Mouse (Mus musculus): ENCODE data around the gene Cpeb2. TPM values are rescaled to one million over a fixed set of nuclear protein-coding genes. Genes with fewer than 3 reads are reported as not detected.
A peak's percentile ranks its signal among the peaks of the same experiment; 100 is the strongest.

Cpeb2 gene
- polyA plus RNA-seq, 1 experiment from 2014 or later, result 7.7 TPM

DNA sequence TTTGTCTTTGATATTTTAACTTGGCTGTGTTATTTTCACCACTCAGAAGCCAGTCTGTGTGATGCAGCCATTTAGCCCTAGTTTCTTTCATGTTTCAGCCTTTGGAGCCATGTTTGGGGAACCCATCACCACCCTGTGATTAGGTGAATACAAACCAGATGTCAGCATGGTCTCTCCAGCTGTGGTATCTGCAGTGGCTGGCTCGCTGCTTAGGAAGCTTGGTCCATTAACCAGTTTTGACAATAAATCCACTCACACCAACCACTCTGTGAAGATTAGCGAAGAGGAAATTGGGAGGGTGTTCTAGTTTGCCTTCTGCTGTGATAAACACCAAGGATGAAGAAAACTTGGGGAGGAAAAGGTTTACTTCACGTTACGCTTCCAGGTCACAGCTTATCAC is 92.6 kb downstream of the Cpeb2 start:
- 35% methylated on average over 4 of the region's 4 CpGs for WGBS
- no peaks in the 10 kb centered on the region for H3K9me3 ChIP-seq (ENCODE audit: control insufficient read depth, low read length)
- no peak overlapping the region for H3K4me3 ChIP-seq (ENCODE audit: control insufficient read depth in 1 of 2, insufficient read depth in 1 of 2, low read depth in 1 of 2, low read length in 2 of 2)
- ATAC-seq (ENCODE audit: insufficient number of reproducible peaks, insufficient read depth, low FRiP score, low read depth), result no peak
- no peak overlapping the region for H3K27ac ChIP-seq (replicated peaks in 1 of 2; ENCODE audit: control insufficient read depth in 1 of 2, insufficient read depth in 1 of 2, low read depth in 2 of 2, low read length in 2 of 2)
- no peak overlapping the region for H3K4me2 ChIP-seq (ENCODE audit: low read length)
- no peaks in the 10 kb centered on the region for H3K27me3 ChIP-seq (ENCODE audit: control insufficient read depth, insufficient read depth, low read length)
- peaks cover 5% of the 10 kb centered on the region in 2 experiments; a peak in 2 of 4 replicates for H3K4me1 ChIP-seq (ENCODE audit: control insufficient read depth in 2 of 2, insufficient read depth in 2 of 2, low read length in 2 of 2)
- H3K36me3 ChIP-seq (ENCODE audit: control insufficient read depth, insufficient read depth, low read length), result no peaks in the 10 kb centered on the region
- H3K9ac ChIP-seq (ENCODE audit: low read length), result no peak overlapping the region

DNA sequence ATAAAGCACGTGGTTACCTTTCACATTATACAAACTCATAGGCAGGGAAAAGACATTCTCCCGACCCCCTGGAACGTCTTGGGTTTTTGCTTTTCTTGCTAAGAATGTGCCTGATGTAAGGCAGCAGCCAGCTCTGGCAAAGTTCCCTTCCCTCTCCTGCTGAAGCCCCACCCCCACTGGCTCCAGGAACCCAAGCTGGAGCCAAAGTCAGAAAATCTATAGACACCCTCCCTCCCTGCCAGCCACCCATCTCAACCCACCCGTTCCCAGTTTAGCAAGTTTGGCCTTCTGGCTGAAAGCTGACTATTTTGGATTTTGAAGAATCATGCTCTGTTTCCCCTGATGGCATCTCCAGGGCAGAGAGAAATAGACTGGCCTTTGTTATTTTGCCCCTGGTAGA is 95.6 kb downstream of the Cpeb2 start:
- no peaks in the 10 kb centered on the region for H3K36me3 ChIP-seq (ENCODE audit: control insufficient read depth, insufficient read depth, low read length)
- H3K4me1 ChIP-seq (ENCODE audit: control insufficient read depth in 2 of 2, insufficient read depth in 2 of 2, low read length in 2 of 2), result peaks cover 5% of the 10 kb centered on the region in 2 experiments; a peak in 2 of 4 replicates
- no peaks in the 10 kb centered on the region for H3K27me3 ChIP-seq (ENCODE audit: control insufficient read depth, insufficient read depth, low read length)
- H3K27ac ChIP-seq (replicated peaks in 1 of 2; ENCODE audit: control insufficient read depth in 1 of 2, insufficient read depth in 1 of 2, low read depth in 2 of 2, low read length in 2 of 2), result no peak overlapping the region
- ATAC-seq (ENCODE audit: insufficient number of reproducible peaks, insufficient read depth, low FRiP score, low read depth), result no peak
- H3K4me2 ChIP-seq (ENCODE audit: low read length), result no peak overlapping the region
- no peaks in the 10 kb centered on the region for H3K9me3 ChIP-seq (ENCODE audit: control insufficient read depth, low read length)
- H3K4me3 ChIP-seq (ENCODE audit: control insufficient read depth in 1 of 2, insufficient read depth in 1 of 2, low read depth in 1 of 2, low read length in 2 of 2), result no peak overlapping the region
- 24% methylated on average over 4 of the region's 4 CpGs for WGBS
- H3K9ac ChIP-seq (ENCODE audit: low read length), result no peak overlapping the region

DNA sequence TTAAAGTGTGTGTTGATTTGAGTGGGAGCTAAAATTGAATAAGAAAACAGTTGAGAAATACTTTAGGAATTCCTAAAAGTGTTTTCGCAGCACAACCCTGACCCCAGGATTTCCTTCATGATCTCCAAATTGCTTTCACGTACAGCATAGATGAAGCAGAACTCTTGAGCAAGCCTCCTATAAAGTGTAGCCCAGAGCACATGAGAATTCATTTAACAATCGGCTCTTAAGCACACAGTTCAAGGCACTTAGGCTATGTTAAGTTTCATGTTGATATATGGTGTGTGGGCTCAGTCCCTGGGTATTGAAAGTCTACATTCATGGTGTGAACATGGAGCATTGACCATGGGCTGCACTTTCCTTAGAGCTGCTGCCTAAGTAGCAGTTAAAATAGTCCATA is 97.3 kb downstream of the Cpeb2 start:
- Histone ChIP-seq H3K9me3 (ENCODE audit: control insufficient read depth, low read length) (no peaks in the 10 kb centered on the region), H3K4me1 (ENCODE audit: control insufficient read depth in 2 of 2, insufficient read depth in 2 of 2, low read length in 2 of 2) (peaks cover 5% of the 10 kb centered on the region in 2 experiments; a peak in 2 of 4 replicates), H3K4me2 (ENCODE audit: low read length) (no peak overlapping the region), H3K27me3 (ENCODE audit: control insufficient read depth, insufficient read depth, low read length) (no peaks in the 10 kb centered on the region), H3K4me3 (ENCODE audit: control insufficient read depth in 1 of 2, insufficient read depth in 1 of 2, low read depth in 1 of 2, low read length in 2 of 2) (no peak overlapping the region), H3K36me3 (ENCODE audit: control insufficient read depth, insufficient read depth, low read length) (no peaks in the 10 kb centered on the region), H3K9ac (ENCODE audit: low read length) (no peak overlapping the region), H3K27ac (replicated peaks in 1 of 2; ENCODE audit: control insufficient read depth in 1 of 2, insufficient read depth in 1 of 2, low read depth in 2 of 2, low read length in 2 of 2) (no peak overlapping the region)
- no peak for ATAC-seq (ENCODE audit: insufficient number of reproducible peaks, insufficient read depth, low FRiP score, low read depth)
- WGBS, result 73% methylated on average over 3 of the region's 3 CpGs

DNA sequence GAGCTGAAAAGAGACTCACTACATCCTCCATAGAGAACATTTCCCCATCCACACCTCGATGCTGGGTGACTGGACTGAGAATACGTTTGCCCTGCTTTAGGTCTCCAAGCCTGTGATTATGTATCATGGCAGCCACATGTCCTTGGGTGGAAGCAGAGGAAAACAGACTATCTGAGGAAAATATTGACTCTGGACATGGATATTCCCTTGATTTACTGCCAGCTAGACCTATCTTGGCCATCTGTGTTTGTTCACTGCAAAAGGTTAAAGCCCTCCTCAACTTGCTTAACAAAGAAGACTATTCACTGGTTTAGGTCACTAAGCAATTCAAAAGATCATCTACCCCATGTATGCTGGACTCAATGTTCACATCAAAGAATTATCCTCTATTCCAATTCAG is 101.5 kb downstream of the Cpeb2 start:
- no peaks in the 10 kb centered on the region for H3K9me3 ChIP-seq (ENCODE audit: control insufficient read depth, low read length)
- no peak overlapping the region for H3K9ac ChIP-seq (ENCODE audit: low read length)
- 70% methylated on average over 2 of the region's 2 CpGs for WGBS
- H3K4me3 ChIP-seq (ENCODE audit: control insufficient read depth in 1 of 2, insufficient read depth in 1 of 2, low read depth in 1 of 2, low read length in 2 of 2), result no peak overlapping the region
- H3K4me2 ChIP-seq (ENCODE audit: low read length), result no peak overlapping the region
- no peaks in the 10 kb centered on the region for H3K27me3 ChIP-seq (ENCODE audit: control insufficient read depth, insufficient read depth, low read length)
- H3K27ac ChIP-seq (replicated peaks in 1 of 2; ENCODE audit: control insufficient read depth in 1 of 2, insufficient read depth in 1 of 2, low read depth in 2 of 2, low read length in 2 of 2), result no peak overlapping the region
- peaks cover 0 to under 1% of the 10 kb centered on the region in 2 experiments; a peak in 1 of 4 replicates for H3K4me1 ChIP-seq (ENCODE audit: control insufficient read depth in 2 of 2, insufficient read depth in 2 of 2, low read length in 2 of 2)
- ATAC-seq (ENCODE audit: insufficient number of reproducible peaks, insufficient read depth, low FRiP score, low read depth), result no peak
- no peaks in the 10 kb centered on the region for H3K36me3 ChIP-seq (ENCODE audit: control insufficient read depth, insufficient read depth, low read length)

DNA sequence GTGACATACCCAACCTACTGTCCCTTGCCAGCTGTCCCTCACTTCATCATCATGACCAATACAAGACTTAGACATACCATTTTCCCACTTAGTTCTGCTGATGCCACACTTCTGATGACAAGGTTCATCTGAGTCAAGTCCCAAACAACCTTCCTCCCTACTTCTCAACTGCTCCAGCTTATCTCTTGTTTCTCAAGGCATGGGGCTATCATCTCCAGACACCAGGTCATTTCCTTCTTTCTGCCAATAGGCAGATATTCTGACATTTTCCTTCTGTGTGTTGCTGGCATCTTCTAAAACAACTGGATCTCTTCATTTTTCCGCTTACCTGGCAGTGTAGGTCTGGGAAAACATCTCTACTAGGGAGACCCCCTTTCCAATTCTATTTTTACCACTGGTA is 104.2 kb downstream of the Cpeb2 start:
- H3K9me3 ChIP-seq (ENCODE audit: control insufficient read depth, low read length), result no peaks in the 10 kb centered on the region
- H3K27me3 ChIP-seq (ENCODE audit: control insufficient read depth, insufficient read depth, low read length), result no peaks in the 10 kb centered on the region
- WGBS, result 86% methylated on average over 1 of the region's 1 CpGs
- H3K9ac ChIP-seq (ENCODE audit: low read length), result no peak overlapping the region
- no peak overlapping the region for H3K4me3 ChIP-seq (ENCODE audit: control insufficient read depth in 1 of 2, insufficient read depth in 1 of 2, low read depth in 1 of 2, low read length in 2 of 2)
- peaks cover 3% of the 10 kb centered on the region in 2 experiments; a peak in 3 of 4 replicates for H3K4me1 ChIP-seq (ENCODE audit: control insufficient read depth in 2 of 2, insufficient read depth in 2 of 2, low read length in 2 of 2)
- no peak overlapping the region for H3K27ac ChIP-seq (replicated peaks in 1 of 2; ENCODE audit: control insufficient read depth in 1 of 2, insufficient read depth in 1 of 2, low read depth in 2 of 2, low read length in 2 of 2)
- H3K36me3 ChIP-seq (ENCODE audit: control insufficient read depth, insufficient read depth, low read length), result no peaks in the 10 kb centered on the region
- no peak overlapping the region for H3K4me2 ChIP-seq (ENCODE audit: low read length)
- ATAC-seq (ENCODE audit: insufficient number of reproducible peaks, insufficient read depth, low FRiP score, low read depth), result no peak

DNA sequence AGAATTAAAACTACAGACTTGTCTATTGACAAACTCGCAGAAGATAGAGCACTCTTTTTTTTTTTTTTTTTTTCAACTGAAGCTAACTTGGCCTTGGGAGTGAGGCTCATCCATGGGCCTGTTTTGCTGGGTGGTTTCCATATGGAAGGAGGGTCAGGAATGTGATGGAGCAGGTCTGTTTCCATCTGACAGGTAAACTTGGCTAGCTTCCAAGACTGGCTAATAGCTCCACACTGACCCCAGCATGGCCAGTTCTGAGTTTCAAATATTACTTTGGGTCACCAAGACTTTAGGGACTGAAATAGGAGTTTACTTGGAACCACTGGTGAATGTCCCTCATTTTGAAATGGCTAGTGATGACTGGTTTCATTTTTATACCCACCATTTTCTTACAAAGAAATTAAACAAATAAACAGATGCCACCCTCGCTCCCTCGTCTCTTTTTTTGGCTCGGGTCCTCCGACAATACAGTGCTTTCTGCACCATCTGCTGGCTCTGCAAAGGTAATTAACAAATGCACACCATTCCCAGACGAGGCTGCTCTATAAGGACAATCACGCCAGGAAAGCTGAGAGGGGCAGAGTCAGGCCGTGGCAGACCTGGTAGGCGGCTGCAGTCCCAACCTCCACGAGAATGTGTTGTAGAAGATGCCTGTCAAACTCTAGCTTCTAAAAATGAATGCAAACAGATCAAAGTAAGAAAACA is 106.0 kb downstream of the Cpeb2 start:
- no peaks in the 10 kb centered on the region for H3K9me3 ChIP-seq (ENCODE audit: control insufficient read depth, low read length)
- no peak overlapping the region for H3K4me3 ChIP-seq (ENCODE audit: control insufficient read depth in 1 of 2, insufficient read depth in 1 of 2, low read depth in 1 of 2, low read length in 2 of 2)
- no peak overlapping the region for H3K9ac ChIP-seq (ENCODE audit: low read length)
- H3K27me3 ChIP-seq (ENCODE audit: control insufficient read depth, insufficient read depth, low read length), result no peaks in the 10 kb centered on the region
- 33% methylated on average over 10 of the region's 10 CpGs for WGBS
- no peaks in the 10 kb centered on the region for H3K36me3 ChIP-seq (ENCODE audit: control insufficient read depth, insufficient read depth, low read length)
- peak overlapping the region; percentile 40 for H3K4me2 ChIP-seq (ENCODE audit: low read length)
- peak overlapping the region in 1 of 2 experiments; percentile 44; a peak in 1 of 4 replicates for H3K27ac ChIP-seq (replicated peaks in 1 of 2; ENCODE audit: control insufficient read depth in 1 of 2, insufficient read depth in 1 of 2, low read depth in 2 of 2, low read length in 2 of 2)
- peaks cover 3% of the 10 kb centered on the region in 2 experiments; a peak in 3 of 4 replicates for H3K4me1 ChIP-seq (ENCODE audit: control insufficient read depth in 2 of 2, insufficient read depth in 2 of 2, low read length in 2 of 2)
- no peak for ATAC-seq (ENCODE audit: insufficient number of reproducible peaks, insufficient read depth, low FRiP score, low read depth)

All from heart, embryonic 14.5 days (tissue).